Mouse (Mus musculus) lung, embryonic 15.5 days (tissue): Measurements from ENCODE around the gene Incenp. TPM values are rescaled to one million over a fixed set of nuclear protein-coding genes. Genes with fewer than 3 reads are reported as not detected.

Experiments used
- ATAC-seq: fragments of 200-750 bp; cut with Nextera tagmentation; 2 replicates; pipeline ENCODE4 v1.8.0; 2017; ENCODE audit warnings: moderate number of reproducible peaks, borderline replicate concordance; ENCODE audit not compliant: low FRiP score, low TSS enrichment; ENCODE audit errors: extremely low read depth
- H3K27ac ChIP-seq: fragments of 300-500 bp; sonication (generic); 2 replicates; pipeline ENCODE4 v1.5.1; 2015; ENCODE audit warnings: moderate library complexity, mild to moderate bottlenecking, inconsistent platforms
- H3K27me3 ChIP-seq: fragments of 300-500 bp; sonication (generic); 2 replicates; pipeline ENCODE4 v1.6.1; 2015; ENCODE audit warnings: inconsistent platforms
- H3K36me3 ChIP-seq: fragments of 300-500 bp; sonication (generic); 2 replicates; pipeline ENCODE4 v1.6.1; 2015; ENCODE audit warnings: inconsistent platforms
- H3K4me1 ChIP-seq: fragments of 300-500 bp; sonication (generic); 2 replicates; pipeline ENCODE4 v1.6.1; 2015; ENCODE audit warnings: inconsistent platforms
- H3K4me2 ChIP-seq: fragments of 300-500 bp; sonication (generic); 2 replicates; pipeline ENCODE4 v1.6.1; 2015; ENCODE audit warnings: inconsistent platforms, mild to moderate bottlenecking, moderate library complexity
- H3K4me3 ChIP-seq: fragments of 300-500 bp; sonication (generic); 2 replicates; pipeline ENCODE4 v1.5.1; 2015; ENCODE audit warnings: mild to moderate bottlenecking, inconsistent platforms
- H3K9ac ChIP-seq: fragments of 300-500 bp; sonication (generic); 2 replicates; pipeline ENCODE4 v1.6.1; 2015; ENCODE audit warnings: inconsistent platforms
- H3K9me3 ChIP-seq: fragments of 300-500 bp; sonication (generic); 2 replicates; pipeline ENCODE4 v1.6.1; 2016; ENCODE audit warnings: inconsistent platforms
- WGBS: fragments of 180-500 bp; shearing (Covaris S2); methylation state at CpG from one replicate; pipeline ENCODE4 v1.1.7; 2015; 5-methylcytosine and 5-hydroxymethylcytosine counted together
- polyA plus RNA-seq: library from polyadenylated mRNA; unstranded; fragments of >200 nt; fragmentation: Nextera tagmentation; extraction: Ambion mirVana; gene quantifications from 2 replicates; pipeline ENCODE4 v1.2.1, GENCODE M21; 2015

The Incenp gene
- 131 and 132 TPM in 2 replicates for polyA plus RNA-seq

DNA sequence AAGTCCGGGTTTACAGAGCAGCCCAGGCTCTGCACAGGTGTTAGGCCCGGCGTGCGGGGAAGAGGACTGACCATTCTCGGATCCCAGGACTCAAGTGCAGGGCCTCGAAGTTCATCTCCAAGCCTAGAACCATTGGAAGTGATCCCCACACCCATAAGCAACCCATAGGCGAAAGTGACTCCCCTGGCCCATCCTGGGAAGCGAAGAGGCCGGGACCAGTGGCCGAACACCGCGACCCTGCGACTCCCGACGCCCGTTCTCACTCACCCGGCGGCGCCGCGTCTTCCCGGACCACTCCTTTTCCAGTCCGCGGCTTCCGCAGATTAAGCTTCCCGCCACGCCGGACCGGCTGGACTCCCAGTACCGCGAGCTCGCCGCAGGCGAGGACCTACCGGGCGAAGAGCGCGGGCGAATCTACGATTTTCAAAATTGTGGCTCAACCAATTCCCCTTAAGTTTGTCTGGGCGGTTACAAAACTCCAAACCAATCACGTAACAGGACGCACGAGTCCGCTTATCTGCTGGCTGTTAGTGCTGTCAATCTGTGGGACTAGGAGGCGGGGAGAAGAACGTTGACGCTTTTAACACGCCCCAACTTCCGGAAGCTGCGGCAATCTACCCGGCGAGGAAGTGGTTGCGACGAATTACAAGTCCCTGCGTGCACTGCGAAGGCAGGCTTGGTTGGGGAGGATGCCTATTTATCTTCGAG is at the start of gene Incenp:
Incenp (minus strand) TSS at position 480 of the 708 bp plus-strand sequence.
- ATAC-seq, result peak; percentile 98
- H3K4me2 ChIP-seq, result peak within 1 kb of the TSS; percentile 63
- peak within 1 kb of the TSS; percentile 70 for H3K4me3 ChIP-seq
- peaks cover 17% of the 10 kb centered on the region for H3K36me3 ChIP-seq
- no peaks in the 10 kb centered on the region for H3K9me3 ChIP-seq
- peak within 1 kb of the TSS; percentile 65 for H3K9ac ChIP-seq
- peaks cover 31% of the 10 kb centered on the region for H3K4me1 ChIP-seq
- peak within 1 kb of the TSS; percentile 89 for H3K27ac ChIP-seq
- under 1% methylated on average over 58 of the region's 58 CpGs for WGBS
- H3K27me3 ChIP-seq, result no peaks in the 10 kb centered on the region

DNA sequence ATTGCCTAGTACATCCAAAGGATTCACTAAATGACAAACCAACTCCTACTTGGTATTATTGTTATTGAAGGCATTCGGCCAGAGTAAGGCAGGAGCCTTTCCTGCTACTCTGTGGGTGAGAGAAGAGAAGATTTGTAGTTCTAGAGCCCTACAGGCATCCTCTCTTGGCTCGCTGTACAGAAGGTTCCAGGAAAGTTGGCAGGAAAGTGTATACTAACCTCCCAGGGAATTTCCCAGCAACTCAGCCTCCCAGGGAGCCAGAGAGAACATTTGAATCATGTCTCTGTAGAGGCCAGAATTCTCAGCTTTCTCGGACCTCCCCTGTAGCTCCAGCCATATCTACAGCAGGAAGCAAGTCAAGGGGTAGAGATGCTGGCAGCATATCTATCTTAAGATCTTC is 47.6 kb upstream of the Incenp start:
- Histone ChIP-seq H3K9ac (no peak overlapping the region), H3K4me3 (no peak overlapping the region), H3K27ac (no peak overlapping the region), H3K27me3 (no peaks in the 10 kb centered on the region), H3K4me2 (no peak overlapping the region), H3K4me1 (peaks cover 10% of the 10 kb centered on the region), H3K9me3 (no peaks in the 10 kb centered on the region), H3K36me3 (no peaks in the 10 kb centered on the region)
- WGBS, result 64% methylated on average over 3 of the region's 3 CpGs
- ATAC-seq, result no peak

DNA sequence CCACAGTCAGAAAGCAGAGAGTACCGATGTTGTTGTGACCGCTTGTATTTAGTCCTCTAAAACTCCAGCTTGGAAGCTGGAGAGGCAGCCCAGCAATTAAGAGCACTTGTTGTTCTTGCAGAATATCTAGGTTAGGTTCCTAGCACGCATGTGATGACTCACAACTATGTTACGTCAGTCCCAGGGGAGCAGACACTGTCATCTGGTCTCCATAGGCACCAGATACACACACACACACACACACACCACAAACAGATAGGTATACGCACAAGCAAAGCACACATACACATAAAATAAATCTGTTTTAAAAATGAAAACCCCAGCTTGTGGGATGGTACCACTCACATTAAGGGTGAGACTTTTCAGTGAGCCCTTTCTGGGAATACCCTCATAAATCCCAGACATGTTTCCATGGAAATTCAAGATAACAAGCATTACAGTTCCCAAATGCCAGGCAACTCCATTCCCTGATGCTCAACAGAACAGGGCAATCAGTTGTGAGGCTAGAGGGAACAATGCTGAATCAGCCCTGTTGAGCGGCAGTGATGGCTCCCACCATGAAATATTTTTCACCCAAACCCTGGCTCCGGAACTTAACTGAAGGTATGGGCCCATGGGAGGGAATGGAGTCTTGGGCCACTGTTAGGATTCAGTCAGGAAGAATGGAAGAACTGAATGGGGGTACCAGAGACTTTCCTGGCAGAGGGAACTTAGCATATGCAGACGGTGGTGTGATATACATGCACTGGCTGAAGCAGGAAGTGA is 46.6 kb upstream of the Incenp start:
- no peaks in the 10 kb centered on the region for H3K27me3 ChIP-seq
- ATAC-seq, result no peak
- no peak overlapping the region for H3K4me2 ChIP-seq
- WGBS, result 90% methylated on average over 8 of the region's 8 CpGs
- peaks cover 17% of the 10 kb centered on the region for H3K4me1 ChIP-seq
- H3K9me3 ChIP-seq, result no peaks in the 10 kb centered on the region
- H3K27ac ChIP-seq, result no peak overlapping the region
- H3K36me3 ChIP-seq, result no peaks in the 10 kb centered on the region
- H3K9ac ChIP-seq, result no peak overlapping the region
- H3K4me3 ChIP-seq, result no peak overlapping the region

DNA sequence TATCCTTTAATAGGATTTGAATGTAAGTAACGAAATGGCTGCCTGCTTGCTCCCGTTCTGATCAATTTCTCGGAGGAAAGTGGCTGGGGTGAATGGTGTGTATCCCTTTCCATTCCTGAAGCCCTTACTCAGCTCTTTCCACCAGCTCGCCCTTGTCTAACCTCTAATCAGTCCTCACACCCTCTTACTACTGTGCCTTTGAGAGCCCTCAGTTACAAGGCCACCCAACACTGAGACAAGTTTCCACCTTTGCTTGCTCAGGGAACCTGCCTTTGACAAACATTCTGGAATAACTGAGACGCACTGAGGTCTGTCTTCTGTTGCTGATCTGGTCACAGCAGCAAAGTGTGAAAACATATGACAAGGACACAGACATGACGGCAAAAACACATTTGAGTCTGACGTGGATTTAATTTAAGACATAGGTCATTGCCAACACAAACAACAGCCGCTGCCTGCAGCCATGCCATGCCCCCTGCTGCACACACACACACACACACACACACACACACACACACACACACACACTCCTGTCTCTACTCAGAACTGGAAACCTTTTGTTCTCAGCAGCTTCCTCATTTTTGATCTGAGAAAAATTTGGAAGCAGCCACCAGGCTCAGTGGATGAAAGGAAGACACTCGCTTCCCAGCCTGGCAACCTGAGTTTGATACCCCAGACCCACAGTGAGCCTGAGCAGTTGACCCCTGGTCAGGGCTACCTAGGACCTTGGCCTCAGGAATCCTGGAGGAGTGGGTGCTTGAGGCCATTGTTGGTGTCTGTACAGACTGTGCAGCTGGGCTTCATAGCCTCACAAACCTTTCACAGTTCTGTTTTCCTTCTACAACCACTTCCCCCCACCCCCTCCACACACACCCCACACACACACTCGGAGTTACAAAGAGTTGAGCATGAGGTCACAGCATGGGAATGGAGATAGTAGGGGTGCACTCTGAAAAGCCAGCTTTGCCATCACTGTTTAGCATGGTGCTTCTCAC is 43.5 kb upstream of the Incenp start:
- Histone ChIP-seq H3K9me3 (no peaks in the 10 kb centered on the region), H3K27ac (peak overlapping the region; percentile 42), H3K27me3 (no peaks in the 10 kb centered on the region), H3K4me3 (no peak overlapping the region), H3K9ac (no peak overlapping the region), H3K4me2 (no peak overlapping the region), H3K36me3 (no peaks in the 10 kb centered on the region), H3K4me1 (peaks cover 22% of the 10 kb centered on the region)
- WGBS, result 35% methylated on average over 10 of the region's 10 CpGs
- peak; percentile 41; the same call in 1 of the 2 replicates for ATAC-seq

DNA sequence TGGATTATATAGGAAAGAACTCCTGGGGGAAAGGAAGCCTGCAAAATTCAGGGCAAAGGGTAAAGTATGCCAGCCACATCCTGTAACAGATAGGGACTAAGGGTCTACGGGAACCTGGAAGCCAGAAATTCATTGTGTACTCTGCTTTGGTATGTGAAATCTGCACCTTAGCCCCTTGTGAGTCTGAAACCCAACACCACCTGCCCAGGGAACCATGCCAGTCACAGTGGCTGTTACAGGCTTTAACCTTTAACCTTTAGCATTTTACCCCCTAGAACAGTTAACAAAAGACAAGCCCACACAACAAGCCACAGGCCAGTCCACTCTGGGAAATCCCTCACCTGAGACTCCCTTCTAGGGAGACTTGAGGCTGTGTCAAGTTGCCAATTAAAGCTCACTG is 42.5 kb upstream of the Incenp start:
- WGBS, result 12% methylated on average over 1 of the region's 1 CpGs
- no peaks in the 10 kb centered on the region for H3K27me3 ChIP-seq
- H3K4me2 ChIP-seq, result no peak overlapping the region
- no peak overlapping the region for H3K27ac ChIP-seq
- no peaks in the 10 kb centered on the region for H3K9me3 ChIP-seq
- ATAC-seq, result no peak
- peaks cover 28% of the 10 kb centered on the region for H3K4me1 ChIP-seq
- H3K4me3 ChIP-seq, result no peak overlapping the region
- no peaks in the 10 kb centered on the region for H3K36me3 ChIP-seq
- no peak overlapping the region for H3K9ac ChIP-seq

DNA sequence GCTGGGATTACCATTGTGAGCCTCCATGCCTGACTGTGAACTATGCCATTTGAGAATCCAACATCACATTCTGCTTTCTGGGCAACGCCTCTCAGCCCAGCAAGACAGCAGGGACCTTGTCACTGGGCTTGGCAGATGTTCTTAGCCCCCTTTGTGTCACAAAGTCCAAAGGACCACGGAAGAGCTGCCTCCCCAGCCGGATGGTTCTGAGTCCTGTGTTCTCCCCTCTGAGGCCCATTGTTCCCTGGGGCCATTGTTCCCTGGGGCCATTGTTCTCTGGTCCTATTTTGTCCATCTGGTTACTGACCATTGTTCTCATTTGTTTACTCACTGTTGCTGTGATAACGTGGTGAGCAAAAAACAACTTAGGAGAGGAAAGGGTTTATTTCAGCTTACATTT is 41.6 kb upstream of the Incenp start:
- 48% methylated on average over 4 of the region's 4 CpGs for WGBS

GRCm38 (mm10) chr19:9939841-9940240 is 40.5 kb upstream of the Incenp start:
- H3K27ac ChIP-seq, result no peak overlapping the region
- ATAC-seq, result no peak
- 55% methylated on average over 7 of the region's 7 CpGs for WGBS
- H3K36me3 ChIP-seq, result no peaks in the 10 kb centered on the region
- no peak overlapping the region for H3K4me2 ChIP-seq
- H3K4me1 ChIP-seq, result peaks cover 28% of the 10 kb centered on the region
- no peaks in the 10 kb centered on the region for H3K27me3 ChIP-seq
- H3K4me3 ChIP-seq, result no peak overlapping the region
- H3K9me3 ChIP-seq, result no peaks in the 10 kb centered on the region
- no peak overlapping the region for H3K9ac ChIP-seq

More for the DNA sequence above, 41.6 kb upstream of the Incenp start:
- no peak for ATAC-seq
- Histone ChIP-seq H3K9ac (no peak overlapping the region), H3K27me3 (no peaks in the 10 kb centered on the region), H3K4me2 (no peak overlapping the region), H3K4me3 (no peak overlapping the region), H3K36me3 (no peaks in the 10 kb centered on the region), H3K27ac (no peak overlapping the region), H3K9me3 (no peaks in the 10 kb centered on the region), H3K4me1 (peaks cover 28% of the 10 kb centered on the region)

DNA sequence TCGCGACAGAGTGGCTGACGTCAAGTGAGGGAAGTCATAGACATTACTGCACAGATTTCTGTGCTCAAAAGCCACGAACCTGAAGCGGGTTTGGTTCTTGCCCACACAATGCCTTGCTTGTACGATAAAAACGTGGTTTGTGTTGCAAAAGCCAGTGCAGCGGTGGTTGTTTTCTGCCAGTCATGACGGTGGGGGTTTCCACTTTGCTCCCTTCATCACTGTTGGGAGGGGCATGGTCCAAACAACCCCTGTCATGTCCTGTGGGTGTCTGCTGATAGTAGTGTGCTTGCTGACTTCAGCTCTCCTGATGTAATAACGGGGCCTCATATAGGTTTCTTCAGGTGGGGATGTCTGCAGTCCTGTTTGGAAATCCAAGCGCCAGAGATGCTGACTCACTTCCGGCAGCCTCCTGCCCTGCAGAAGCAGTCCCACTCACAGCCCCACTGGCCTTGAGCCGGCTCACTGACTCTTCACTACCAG is 39.5 kb upstream of the Incenp start:
- Histone ChIP-seq H3K4me1 (peaks cover 28% of the 10 kb centered on the region), H3K4me2 (no peak overlapping the region), H3K9ac (no peak overlapping the region), H3K36me3 (no peaks in the 10 kb centered on the region), H3K27ac (no peak overlapping the region; the same call in 1 of the 2 replicates), H3K9me3 (no peaks in the 10 kb centered on the region), H3K4me3 (no peak overlapping the region), H3K27me3 (no peaks in the 10 kb centered on the region)
- ATAC-seq, result no peak
- WGBS, result 61% methylated on average over 13 of the region's 13 CpGs

- Histone ChIP-seq H3K4me2 (no peak overlapping the region), H3K27me3 (no peaks in the 10 kb centered on the region), H3K9ac (no peak overlapping the region), H3K36me3 (no peaks in the 10 kb centered on the region), H3K4me3 (no peak overlapping the region), H3K9me3 (no peaks in the 10 kb centered on the region), H3K4me1 (peaks cover 26% of the 10 kb centered on the region), H3K27ac (peak overlapping the region; percentile 10; the same call in 1 of the 2 replicates)
- WGBS, result 53% methylated on average over 6 of the region's 6 CpGs
- no peak for ATAC-seq
Measured at GRCm38 (mm10) chr19:9938156-9938823, 38.9 kb upstream of the Incenp start.

- Histone ChIP-seq H3K36me3 (no peaks in the 10 kb centered on the region), H3K4me2 (no peak overlapping the region), H3K27me3 (no peaks in the 10 kb centered on the region), H3K4me3 (no peak overlapping the region), H3K4me1 (peaks cover 18% of the 10 kb centered on the region), H3K9me3 (no peaks in the 10 kb centered on the region), H3K27ac (no peak overlapping the region), H3K9ac (no peak overlapping the region)
- no peak for ATAC-seq
- 43% methylated on average over 5 of the region's 5 CpGs for WGBS
Measured at GRCm38 (mm10) chr19:9937428-9937827, 38.1 kb upstream of the Incenp start.

DNA sequence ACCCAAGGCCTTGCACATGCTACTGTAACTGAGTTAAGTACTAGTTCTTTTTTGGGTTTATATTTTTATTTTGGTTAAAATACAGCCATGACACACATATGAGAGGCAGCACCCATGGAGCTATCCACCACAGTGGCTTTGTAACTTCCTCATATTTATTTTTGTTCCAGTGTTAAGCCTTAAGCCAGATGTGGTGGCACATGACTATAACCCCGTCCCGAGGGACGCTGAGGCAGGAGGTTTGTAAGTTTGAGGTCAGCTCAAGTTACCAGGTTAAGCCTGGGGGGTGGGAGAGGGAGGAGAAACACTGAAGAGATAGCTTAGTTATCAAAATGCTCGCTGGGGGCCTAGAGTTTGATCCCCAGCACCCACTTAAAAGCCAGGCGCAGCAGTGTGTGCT is 37.2 kb upstream of the Incenp start:
- H3K4me2 ChIP-seq, result no peak overlapping the region
- H3K27me3 ChIP-seq, result no peaks in the 10 kb centered on the region
- H3K9ac ChIP-seq, result no peak overlapping the region
- peaks cover 14% of the 10 kb centered on the region for H3K4me1 ChIP-seq
- H3K27ac ChIP-seq, result no peak overlapping the region
- no peaks in the 10 kb centered on the region for H3K36me3 ChIP-seq
- WGBS, result 64% methylated on average over 5 of the region's 5 CpGs
- no peak overlapping the region for H3K4me3 ChIP-seq
- no peak for ATAC-seq
- no peaks in the 10 kb centered on the region for H3K9me3 ChIP-seq
